ENCODE assay signal across 9 mouse cellular contexts in genomic region chr1:144197684-144198083, GRCm38 (mm10). TPM values are rescaled to one million over a fixed set of nuclear protein-coding genes. Genes with fewer than 3 reads are reported as not detected.
DNase-seq lines count a peak whose midpoint lies in the region; ATAC-seq and TF ChIP-seq lines count a peak whose summit lies in the region.
"Had no signal": no experiment of that assay in that cellular context is flagged by ENCODE, and none has a peak within 500 bp of the region (broad histone marks: within the 10 kb centered on the region; RNA-seq: fewer than 3 reads in every experiment).

No protein-coding gene starts in this region.

- H3K4me2 ChIP-seq in kidney, embryonic 16.5 days (replicated peaks; ENCODE audit: low read depth, low read length) = no peak overlapping the region

- no peaks in the 10 kb centered on the region for H3K27me3 ChIP-seq in kidney, adult 2 months (replicated peaks; ENCODE audit: control insufficient read depth, insufficient read depth, low read length)
- H3K27me3 ChIP-seq in kidney, embryonic 16.5 days (ENCODE audit: insufficient read depth, low read length) = no peaks in the 10 kb centered on the region

- H3K9ac ChIP-seq in kidney, embryonic 16.5 days (replicated peaks; ENCODE audit: low read length) = no peak overlapping the region

- ATAC-seq in kidney, embryonic 16.5 days (ENCODE audit: low FRiP score, low TSS enrichment) = no peak
- peak; percentile 52; the same call in 1 of the 2 replicates for ATAC-seq in monocyte, adult 5-6 weeks (replicated peaks; ENCODE audit: insufficient number of reproducible peaks, low FRiP score, low TSS enrichment, poor library complexity, severe bottlenecking)

- no peak overlapping the region for H3K27ac ChIP-seq in kidney, adult 2 months (ENCODE audit: insufficient read depth, low read depth, low read length)
- no peak overlapping the region for H3K27ac ChIP-seq in kidney, embryonic 16.5 days (ENCODE audit: low read length)

- no peak overlapping the region for H3K4me3 ChIP-seq in kidney, adult 2 months (ENCODE audit: insufficient read depth, low read depth, low read length)
- no peak overlapping the region for H3K4me3 ChIP-seq in kidney, embryonic 16.5 days (ENCODE audit: low read length)

- TF ChIP-seq POLR2A in kidney, adult 2 months (IDR thresholded peaks at IDR 0.05; ENCODE audit: low read depth, low read length) = no peak

- H3K4me1 ChIP-seq in kidney, adult 2 months (ENCODE audit: control insufficient read depth, insufficient read depth, low read length) = no peaks in the 10 kb centered on the region
- H3K4me1 ChIP-seq in kidney, embryonic 16.5 days (ENCODE audit: insufficient read depth, low read length) = no peaks in the 10 kb centered on the region

- TF ChIP-seq CTCF in kidney, adult 2 months (conservative IDR thresholded peaks at IDR 0.05; ENCODE audit: insufficient read depth, insufficient read length, low read depth, low read length) = no peak

- 30% methylated on average over 3 of the region's 3 CpGs for WGBS in kidney, adult 2 months
- 30% methylated on average over 3 of the region's 3 CpGs for WGBS in kidney, embryonic 16.5 days
- WGBS in large intestine, adult 2 months = 26% methylated on average over 3 of the region's 3 CpGs

- H3K9me3 ChIP-seq in kidney, embryonic 16.5 days (ENCODE audit: low read length) = no peaks in the 10 kb centered on the region

- H3K36me3 ChIP-seq in kidney, adult 2 months (ENCODE audit: control insufficient read depth, insufficient read depth, low read length) = no peaks in the 10 kb centered on the region
- H3K36me3 ChIP-seq in kidney, embryonic 16.5 days (ENCODE audit: insufficient read depth, low read length) = no peaks in the 10 kb centered on the region

- peak; percentile 34 for DNase-seq in kidney, adult 2 months
- peak; percentile 84 for DNase-seq in CD4-positive, CD25-positive, alpha-beta regulatory T cell, adult 2 months (ENCODE audit: low read depth, low spot score)
- peak; percentile 43 for DNase-seq in R1 (ENCODE audit: low read depth, low spot score)
- DNase-seq in embryo, embryonic 10.5 days (ENCODE audit: low spot score) = peak; percentile 81
- peak; percentile 24 for DNase-seq in large intestine, adult 2 months (ENCODE audit: low read depth, low spot score)
- DNase-seq in urinary bladder, adult 18-20 months (ENCODE audit: low spot score in 2 of 2) = no peak

RNA-seq across cellular contexts. Expression of gene Rgs13, which starts 20.5 kb away (rescaled TPM):
- polyA plus RNA-seq in kidney, adult 2 months (2012; rRNA removed) = not detected in 2 replicates
- polyA plus RNA-seq in kidney, embryonic 16.5 days (2015; fragmentation: Nextera tagmentation; extraction: Ambion mirVana) = not detected in 2 replicates
- polyA plus RNA-seq in large intestine, adult 2 months (2012; rRNA removed) = 0.35 and 0.53 TPM in 2 replicates
- total RNA-seq in monocyte, adult 5-6 weeks (2017) = not detected in 3 replicates
- total RNA-seq: gastrocnemius, postnatal 36 days had no signal

RNA-seq across cellular contexts. Expression of gene Rgs1, which starts 51.4 kb away (rescaled TPM):
- polyA plus RNA-seq in kidney, adult 2 months (2012; rRNA removed) = 0.27 TPM in 1 of 2 replicates, not detected in the other
- not detected in 2 replicates for polyA plus RNA-seq in kidney, embryonic 16.5 days (2015; fragmentation: Nextera tagmentation; extraction: Ambion mirVana)
- 1.8 TPM in 2 replicates for polyA plus RNA-seq in large intestine, adult 2 months (2012; rRNA removed)
- 965 to 1,298 TPM (median 1,158 TPM) in 3 replicates for total RNA-seq in monocyte, adult 5-6 weeks (2017)
- total RNA-seq: gastrocnemius, postnatal 36 days had no signal

Comparison
In these comparisons a context has a peak if more than half of its experiments do, and no peak if none do; other contexts are left out.
1. DNase-seq: peak in kidney, adult 2 months (single experiment), CD4-positive, CD25-positive, alpha-beta regulatory T cell, adult 2 months (single experiment), R1 (single experiment), embryo, embryonic 10.5 days (single experiment) and large intestine, adult 2 months (single experiment); none in urinary bladder, adult 18-20 months (0 of 2).